Mouse (Mus musculus): ENCODE measurements around the gene Usp47. TPM values are rescaled to one million over a fixed set of nuclear protein-coding genes. Genes with fewer than 3 reads are reported as not detected.

The Usp47 gene
- polyA plus RNA-seq, 1 experiment: 24.7 TPM

DNA sequence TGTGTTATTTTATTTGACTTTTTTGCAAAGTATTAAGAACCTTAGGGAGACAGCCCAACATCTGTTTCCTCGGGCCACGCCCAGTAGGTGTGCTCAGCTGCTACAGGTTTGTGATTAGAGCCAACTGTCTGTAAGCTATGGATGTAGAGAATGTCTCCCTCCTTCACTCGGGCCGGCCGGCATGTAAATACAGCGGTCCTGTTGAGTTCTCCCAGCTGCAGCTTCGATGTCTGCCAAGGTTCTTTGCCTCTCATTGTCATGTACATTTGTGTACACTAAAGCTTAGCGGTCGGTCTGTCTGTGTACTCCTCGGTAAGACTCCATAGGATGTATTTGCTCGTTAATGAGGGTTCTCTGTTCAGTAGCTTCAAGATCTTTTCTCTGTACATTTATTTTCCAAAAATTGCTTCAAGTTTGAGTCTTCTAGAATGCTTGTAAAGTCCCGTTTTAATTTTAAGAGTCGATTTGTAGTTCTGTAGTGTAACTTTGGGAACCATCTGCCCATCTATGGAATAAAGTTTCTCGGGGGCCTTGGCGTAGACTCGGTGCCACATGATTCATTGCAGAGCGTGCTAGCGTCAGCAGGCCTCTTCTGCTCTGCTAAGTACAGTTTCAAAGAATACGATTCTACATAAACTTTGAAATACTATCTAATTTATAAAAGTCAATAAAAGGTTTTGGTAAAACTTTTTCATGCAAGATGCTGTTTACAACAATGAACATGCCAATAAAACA lies 87.5 kb downstream of the Usp47 start:
- Histone ChIP-seq H3K27me3 (ENCODE audit: control insufficient read depth, insufficient read depth, insufficient read length) (no peaks in the 10 kb centered on the region), H3K4me3 (ENCODE audit: insufficient read depth, poor library complexity, severe bottlenecking) (no peak overlapping the region), H3K36me3 (ENCODE audit: control insufficient read depth, insufficient read depth) (peaks cover 51% of the 10 kb centered on the region), H3K79me2 (ENCODE audit: control insufficient read depth, insufficient read depth) (no peaks in the 10 kb centered on the region), H3K79me3 (ENCODE audit: low read depth) (no peaks in the 10 kb centered on the region), H3ac (ENCODE audit: control insufficient read depth, insufficient read length, low read depth) (no peak overlapping the region)
- TF ChIP-seq FOSL1 (IDR thresholded peaks at IDR 0.05; ENCODE audit: insufficient read depth, low read length, poor library complexity, severe bottlenecking): no peak
- TF ChIP-seq MAX (IDR thresholded peaks at IDR 0.05): no peak
- no peak for TF ChIP-seq USF1 (IDR thresholded peaks at IDR 0.05; ENCODE audit: low read depth)
- TF ChIP-seq MYOD1 (IDR thresholded peaks at IDR 0.05; ENCODE audit: control insufficient read depth, insufficient read length, low read depth): no peak
- no peak for TF ChIP-seq CEBPB (IDR thresholded peaks at IDR 0.05; ENCODE audit: low read depth)
- no peak for TF ChIP-seq CTCF (IDR thresholded peaks at IDR 0.05; ENCODE audit: control insufficient read depth, insufficient read depth, insufficient read length)
- no peak for TF ChIP-seq MYOG (IDR thresholded peaks at IDR 0.05; ENCODE audit: control insufficient read depth, extremely low read depth, insufficient read length)

GRCm38 (mm10) chr7:112117501-112117900 lies 94.2 kb downstream of the Usp47 start:
- Histone ChIP-seq H3K4me3 (ENCODE audit: insufficient read depth, poor library complexity, severe bottlenecking) (no peak overlapping the region), H3K36me3 (ENCODE audit: control insufficient read depth, insufficient read depth) (no peaks in the 10 kb centered on the region), H3K79me3 (ENCODE audit: low read depth) (no peaks in the 10 kb centered on the region), H3K27me3 (ENCODE audit: control insufficient read depth, insufficient read depth, insufficient read length) (no peaks in the 10 kb centered on the region), H3ac (ENCODE audit: control insufficient read depth, insufficient read length, low read depth) (no peak overlapping the region), H3K79me2 (ENCODE audit: control insufficient read depth, insufficient read depth) (no peaks in the 10 kb centered on the region)
- no peak for TF ChIP-seq MYOD1 (IDR thresholded peaks at IDR 0.05; ENCODE audit: control insufficient read depth, insufficient read length, low read depth)
- no peak for TF ChIP-seq USF1 (IDR thresholded peaks at IDR 0.05; ENCODE audit: low read depth)

DNA sequence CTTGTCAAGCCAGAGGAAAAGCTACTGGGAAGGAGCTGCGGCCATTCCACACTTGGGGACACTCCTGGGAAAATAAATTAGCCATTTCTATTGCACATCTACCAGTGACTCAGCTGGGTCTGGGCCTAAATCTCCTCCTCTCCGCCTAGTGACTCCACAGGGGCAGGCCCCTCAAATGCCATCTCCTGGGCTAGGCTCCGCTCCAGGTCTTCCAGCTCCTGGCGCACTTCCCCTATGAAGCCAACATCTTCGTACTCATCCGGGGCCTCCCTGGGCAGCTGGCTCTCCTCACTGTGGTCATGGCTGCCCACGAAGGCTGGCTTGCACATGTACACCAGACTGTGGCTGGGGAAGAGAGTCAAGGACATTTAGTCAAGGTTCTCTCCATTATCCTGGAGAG lies 94.8 kb downstream of the Usp47 start:
- Histone ChIP-seq H3K27me3 (ENCODE audit: control insufficient read depth, insufficient read depth, insufficient read length) (no peaks in the 10 kb centered on the region), H3K36me3 (ENCODE audit: control insufficient read depth, insufficient read depth) (no peaks in the 10 kb centered on the region)
- TF ChIP-seq FOSL1 (IDR thresholded peaks at IDR 0.05; ENCODE audit: insufficient read depth, low read length, poor library complexity, severe bottlenecking) (no peak), MYOG (IDR thresholded peaks at IDR 0.05; ENCODE audit: control insufficient read depth, extremely low read depth, insufficient read length) (no peak), CTCF (IDR thresholded peaks at IDR 0.05; ENCODE audit: control insufficient read depth, insufficient read depth, insufficient read length) (no peak), MAX (IDR thresholded peaks at IDR 0.05) (no peak), USF1 (IDR thresholded peaks at IDR 0.05; ENCODE audit: low read depth) (no peak), MYOD1 (IDR thresholded peaks at IDR 0.05; ENCODE audit: control insufficient read depth, insufficient read length, low read depth) (no peak), CEBPB (IDR thresholded peaks at IDR 0.05; ENCODE audit: low read depth) (no peak)

GRCm38 (mm10) chr7:112119248-112119647 lies 95.9 kb downstream of the Usp47 start:
- TF ChIP-seq CTCF (IDR thresholded peaks at IDR 0.05; ENCODE audit: control insufficient read depth, insufficient read depth, insufficient read length) (no peak), MYOG (IDR thresholded peaks at IDR 0.05; ENCODE audit: control insufficient read depth, extremely low read depth, insufficient read length) (no peak), MYOD1 (IDR thresholded peaks at IDR 0.05; ENCODE audit: control insufficient read depth, insufficient read length, low read depth) (no peak), FOSL1 (IDR thresholded peaks at IDR 0.05; ENCODE audit: insufficient read depth, low read length, poor library complexity, severe bottlenecking) (no peak), USF1 (IDR thresholded peaks at IDR 0.05; ENCODE audit: low read depth) (no peak), MAX (IDR thresholded peaks at IDR 0.05) (no peak), CEBPB (IDR thresholded peaks at IDR 0.05; ENCODE audit: low read depth) (no peak)
- Histone ChIP-seq H3K79me3 (ENCODE audit: low read depth) (no peaks in the 10 kb centered on the region), H3K36me3 (ENCODE audit: control insufficient read depth, insufficient read depth) (no peaks in the 10 kb centered on the region), H3K79me2 (ENCODE audit: control insufficient read depth, insufficient read depth) (no peaks in the 10 kb centered on the region), H3K4me3 (ENCODE audit: insufficient read depth, poor library complexity, severe bottlenecking) (no peak overlapping the region), H3ac (ENCODE audit: control insufficient read depth, insufficient read length, low read depth) (no peak overlapping the region), H3K27me3 (ENCODE audit: control insufficient read depth, insufficient read depth, insufficient read length) (no peaks in the 10 kb centered on the region)

More for the DNA sequence above, 94.8 kb downstream of the Usp47 start:
- Histone ChIP-seq H3K4me3 (ENCODE audit: insufficient read depth, poor library complexity, severe bottlenecking) (no peak overlapping the region), H3K79me2 (ENCODE audit: control insufficient read depth, insufficient read depth) (no peaks in the 10 kb centered on the region), H3ac (ENCODE audit: control insufficient read depth, insufficient read length, low read depth) (no peak overlapping the region), H3K79me3 (ENCODE audit: low read depth) (no peaks in the 10 kb centered on the region)

- Histone ChIP-seq H3ac (ENCODE audit: control insufficient read depth, insufficient read length, low read depth) (no peak overlapping the region), H3K36me3 (ENCODE audit: control insufficient read depth, insufficient read depth) (no peaks in the 10 kb centered on the region), H3K4me3 (ENCODE audit: insufficient read depth, poor library complexity, severe bottlenecking) (no peak overlapping the region), H3K79me3 (ENCODE audit: low read depth) (no peaks in the 10 kb centered on the region), H3K27me3 (ENCODE audit: control insufficient read depth, insufficient read depth, insufficient read length) (no peaks in the 10 kb centered on the region), H3K79me2 (ENCODE audit: control insufficient read depth, insufficient read depth) (no peaks in the 10 kb centered on the region)
- no peak for TF ChIP-seq MAX (IDR thresholded peaks at IDR 0.05)
- no peak for TF ChIP-seq USF1 (IDR thresholded peaks at IDR 0.05; ENCODE audit: low read depth)
These were observed 97.8 kb downstream of the Usp47 start for GRCm38 (mm10) chr7:112120861-112121810.

Measured in C2C12 (cell line).